Mouse (Mus musculus): Measurements from ENCODE around the gene Pomc. TPM values are rescaled to one million over a fixed set of nuclear protein-coding genes. Genes with fewer than 3 reads are reported as not detected.
"Not testable (repeated sequence)": the region's sequence is repeated elsewhere in the genome, so short reads cannot be mapped to it uniquely, and the experiment has no call there.

The Pomc gene
- total RNA-seq, 2 experiments from 2014 or later = not detected

GRCm38 (mm10) chr12:3960553-3960952 lies 5.8 kb downstream of the Pomc start:
- intact Hi-C loops (cut with DNase I) = no loop called here
- no peak for DNase-seq

- intact Hi-C loops (cut with DNase I) = no loop called here
- no peak for DNase-seq
Measured at GRCm38 (mm10) chr12:3967196-3967595, 12.4 kb downstream of the Pomc start.

- intact Hi-C loops (cut with DNase I) = no loop called here
- DNase-seq = no peak
Measured at GRCm38 (mm10) chr12:3968380-3968779, 13.6 kb downstream of the Pomc start.

GRCm38 (mm10) chr12:3973169-3973568 lies 18.4 kb downstream of the Pomc start:
- DNase-seq; intact Hi-C loops (cut with DNase I): not testable (repeated sequence)

- intact Hi-C loops (cut with DNase I) = no loop called here
- no peak for DNase-seq
Measured at GRCm38 (mm10) chr12:3980991-3981349, 26.2 kb downstream of the Pomc start.

GRCm38 (mm10) chr12:3981350-3982131 lies 26.8 kb downstream of the Pomc start:
- intact Hi-C loops (cut with DNase I) = loop anchor here (2.0 kb wide), 1 partner anchor 55 kb away; no protein-coding TSS in a partner anchor
- DNase-seq = peak; percentile 69 to 84

- intact Hi-C loops (cut with DNase I) = loop anchor here (2.0 kb wide), 1 partner anchor 55 kb away; no protein-coding TSS in a partner anchor
- DNase-seq = no peak
Measured at GRCm38 (mm10) chr12:3982257-3982656, 27.5 kb downstream of the Pomc start.

- intact Hi-C loops (cut with DNase I) = loop anchor here (1.0 to 2.0 kb wide), 2 partner anchors 57 to 96 kb away; no protein-coding TSS in a partner anchor
- peak in 1 of 2 experiments; percentile 58 for DNase-seq
Measured at GRCm38 (mm10) chr12:3983736-3984135, 29.0 kb downstream of the Pomc start.

GRCm38 (mm10) chr12:3984446-3984845 lies 29.7 kb downstream of the Pomc start:
- intact Hi-C loops (cut with DNase I) = no loop called here
- DNase-seq = no peak

- intact Hi-C loops (cut with DNase I) = no loop called here
- no peak for DNase-seq
Measured at GRCm38 (mm10) chr12:3989943-3990342, 35.2 kb downstream of the Pomc start.

- no peak for DNase-seq
- intact Hi-C loops (cut with DNase I) = no loop called here
Measured at GRCm38 (mm10) chr12:3991047-3991446, 36.3 kb downstream of the Pomc start.

- DNase-seq = no peak
- intact Hi-C loops (cut with DNase I) = no loop called here
Measured at GRCm38 (mm10) chr12:3996749-3997148, 42.0 kb downstream of the Pomc start.

- DNase-seq = no peak
- intact Hi-C loops (cut with DNase I) = no loop called here
Measured at GRCm38 (mm10) chr12:4000406-4000805, 45.7 kb downstream of the Pomc start.

GRCm38 (mm10) chr12:4004648-4005047 lies 49.9 kb downstream of the Pomc start:
- no peak for DNase-seq
- intact Hi-C loops (cut with DNase I) = no loop called here

- intact Hi-C loops (cut with DNase I) = no loop called here
Measured at GRCm38 (mm10) chr12:4006079-4006478, 51.3 kb downstream of the Pomc start.

GRCm38 (mm10) chr12:4007181-4007580 lies 52.4 kb downstream of the Pomc start:
- intact Hi-C loops (cut with DNase I) = no loop called here
- DNase-seq = peak; percentile 30 to 38

More at GRCm38 (mm10) chr12:4006079-4006478, 51.3 kb downstream of the Pomc start:
- DNase-seq = no peak

GRCm38 (mm10) chr12:4007766-4008165 lies 53.0 kb downstream of the Pomc start:
- DNase-seq = no peak

GRCm38 (mm10) chr12:4008731-4009130 lies 54.0 kb downstream of the Pomc start:
- intact Hi-C loops (cut with DNase I) = no loop called here
- DNase-seq = no peak

More at GRCm38 (mm10) chr12:4007766-4008165, 53.0 kb downstream of the Pomc start:
- intact Hi-C loops (cut with DNase I) = no loop called here
